Mouse (Mus musculus): Measurements from ENCODE around the gene Tmem169.

The Tmem169 gene

GRCm38 (mm10) chr1:72282604-72283003 is 1.6 kb upstream of the Tmem169 start:
- DNase-seq (ENCODE audit: inconsistent age in 2 of 2, low spot score in 1 of 2) = peak in 1 of 2 experiments; percentile 43

DNA sequence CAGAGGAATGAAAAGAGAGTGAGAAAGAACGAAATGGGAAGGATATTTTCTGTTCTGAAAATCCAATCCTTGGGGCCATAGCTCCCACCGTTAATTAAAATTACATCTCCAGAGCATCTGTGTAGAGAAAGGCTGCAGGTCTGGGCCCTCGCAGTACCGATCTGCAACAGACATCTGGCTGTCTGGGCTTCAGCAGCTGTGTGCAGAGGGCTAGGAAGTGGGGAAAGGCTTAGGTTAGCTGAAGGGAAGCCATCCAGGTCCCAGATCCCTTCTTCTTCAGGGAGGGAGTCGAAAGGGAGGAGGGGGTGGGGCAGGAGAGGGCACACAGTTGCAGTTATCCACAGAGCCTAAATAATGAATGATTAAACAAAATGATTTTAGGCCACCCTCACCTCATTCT is 370 bp downstream of the Tmem169 start:
- DNase-seq (ENCODE audit: inconsistent age in 2 of 2, low spot score in 1 of 2) = no peak

GRCm38 (mm10) chr1:72286904-72287303 is 2.7 kb downstream of the Tmem169 start:
- DNase-seq (ENCODE audit: inconsistent age in 2 of 2, low spot score in 1 of 2) = no peak

- DNase-seq (ENCODE audit: inconsistent age in 2 of 2, low spot score in 1 of 2) = no peak
Observed at GRCm38 (mm10) chr1:72287893-72288292, 3.7 kb downstream of the Tmem169 start.

- no peak for DNase-seq (ENCODE audit: inconsistent age in 2 of 2, low spot score in 1 of 2)
Observed at GRCm38 (mm10) chr1:72288527-72289150, 4.5 kb downstream of the Tmem169 start.

DNA sequence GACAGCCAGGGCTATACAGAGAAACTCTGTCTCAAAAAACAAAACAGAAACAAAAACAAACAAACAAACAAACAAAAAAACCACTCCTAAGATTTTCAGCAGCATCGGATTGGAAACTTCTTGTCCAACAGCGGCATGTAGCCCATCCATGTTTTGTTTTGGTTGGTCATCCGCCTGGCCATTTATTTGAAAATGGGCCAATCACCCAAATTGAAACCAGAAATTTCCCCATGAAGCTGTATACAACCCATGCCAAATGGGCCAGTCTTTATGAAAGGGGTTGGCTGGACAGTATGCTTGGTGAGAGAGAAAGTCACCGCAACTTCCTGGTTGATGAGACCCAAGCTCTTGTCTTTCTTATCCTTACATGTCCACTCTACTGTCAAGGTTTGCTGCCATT is 6.7 kb downstream of the Tmem169 start:
- no peak for DNase-seq (ENCODE audit: inconsistent age in 2 of 2, low spot score in 1 of 2)

GRCm38 (mm10) chr1:72291421-72291820 is 7.3 kb downstream of the Tmem169 start:
- DNase-seq (ENCODE audit: inconsistent age in 2 of 2, low spot score in 1 of 2) = no peak

DNA sequence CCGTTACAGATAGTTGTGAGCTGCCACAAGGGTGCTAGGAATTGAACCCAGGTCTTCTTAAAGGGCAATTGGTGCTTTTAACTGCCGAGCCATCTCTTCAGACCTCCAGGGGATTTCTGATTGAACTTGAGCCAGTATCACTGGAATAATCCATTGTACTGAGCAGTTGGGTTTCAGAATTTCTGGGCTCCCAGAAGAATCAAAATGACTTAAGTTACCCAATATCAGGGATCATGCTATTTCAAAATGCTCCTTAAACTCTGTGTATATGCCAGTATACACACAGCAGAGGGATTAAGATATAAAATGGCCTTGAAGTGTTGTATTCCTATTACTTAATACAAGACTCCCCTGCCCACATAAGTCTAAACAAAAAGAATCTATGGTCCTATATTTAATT is 7.8 kb downstream of the Tmem169 start:
- DNase-seq (ENCODE audit: inconsistent age in 2 of 2, low spot score in 1 of 2) = no peak

DNA sequence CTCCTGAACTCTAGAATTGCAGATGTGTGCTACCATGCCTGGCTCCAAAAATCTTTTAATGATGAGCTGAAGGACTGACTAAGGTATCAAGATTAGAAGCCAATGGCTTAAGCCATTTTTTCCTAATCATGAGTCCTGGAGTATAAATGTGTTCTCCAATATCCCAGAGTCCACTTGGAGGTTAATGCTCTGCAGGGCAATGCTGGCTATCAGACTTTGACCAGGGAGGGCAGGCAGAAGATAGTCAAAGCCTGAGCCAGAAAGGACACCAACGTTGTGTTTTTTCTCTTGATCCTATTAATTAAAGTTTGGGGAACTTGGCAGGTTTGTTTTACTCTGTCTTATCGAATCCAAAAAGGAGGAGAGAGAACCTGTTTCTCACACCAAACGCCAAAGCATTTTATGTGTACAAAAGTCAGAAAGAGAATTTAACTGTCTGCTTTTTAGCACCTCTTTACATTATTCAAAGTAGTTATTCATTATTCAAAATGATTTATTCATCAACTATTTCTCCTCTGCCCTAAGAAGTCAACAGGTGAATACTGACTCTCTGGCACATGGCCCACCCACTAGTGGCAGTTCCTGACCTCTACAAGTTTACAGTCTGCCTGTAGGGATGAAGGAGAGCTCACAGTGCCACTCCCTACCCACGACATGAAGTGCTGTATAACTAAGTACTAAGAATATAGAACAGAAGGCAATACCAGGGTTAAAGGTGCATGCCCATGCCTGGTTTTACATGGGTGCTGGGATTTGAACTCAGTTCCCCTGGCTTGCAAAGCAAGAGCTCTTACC is 9.9 kb downstream of the Tmem169 start:
- no peak for DNase-seq (ENCODE audit: inconsistent age in 2 of 2, low spot score in 1 of 2)

- DNase-seq (ENCODE audit: inconsistent age in 2 of 2, low spot score in 1 of 2) = no peak
Observed at GRCm38 (mm10) chr1:72295746-72296145, 11.6 kb downstream of the Tmem169 start.

DNA sequence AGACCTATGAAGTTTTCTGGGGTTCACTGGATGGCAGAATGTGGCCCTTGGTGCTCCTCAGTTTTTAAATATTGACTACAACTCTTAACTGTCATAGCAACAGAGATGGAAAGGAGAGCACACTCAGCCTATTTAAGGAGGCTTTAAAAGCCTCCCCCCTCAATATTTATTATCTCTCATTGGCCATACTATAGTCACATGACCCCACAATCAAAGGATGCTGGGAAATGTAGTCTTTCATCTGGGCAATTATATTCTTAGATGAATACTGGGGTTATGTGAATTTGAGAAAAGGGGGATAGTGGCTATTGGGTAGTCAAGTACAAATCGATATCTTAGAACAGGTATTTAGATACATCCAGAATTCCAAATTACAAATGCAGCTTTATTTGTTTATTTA is 17.7 kb downstream of the Tmem169 start:
- no peak for DNase-seq (ENCODE audit: inconsistent age in 2 of 2, low spot score in 1 of 2)

DNA sequence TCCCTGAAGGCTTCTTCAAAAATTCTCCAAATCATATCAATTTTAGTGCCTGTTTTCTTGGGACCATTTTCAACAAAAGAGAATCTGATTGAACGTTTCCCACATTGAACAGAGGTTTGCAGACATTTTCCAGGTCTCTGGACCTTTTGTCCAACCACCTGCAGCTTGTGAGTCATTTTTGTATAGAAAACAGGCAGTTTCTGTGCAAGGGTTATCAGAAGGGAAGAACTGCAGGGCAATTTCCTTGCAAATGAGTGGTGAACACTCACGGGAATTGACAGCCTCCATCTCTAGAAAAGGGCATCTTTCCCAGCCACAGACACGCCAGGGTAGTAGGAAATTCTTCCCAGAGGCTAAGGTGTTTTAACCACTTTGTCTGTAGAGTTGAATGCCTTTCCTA is 22.1 kb downstream of the Tmem169 start:
- DNase-seq (ENCODE audit: inconsistent age in 2 of 2, low spot score in 1 of 2) = no peak

DNA sequence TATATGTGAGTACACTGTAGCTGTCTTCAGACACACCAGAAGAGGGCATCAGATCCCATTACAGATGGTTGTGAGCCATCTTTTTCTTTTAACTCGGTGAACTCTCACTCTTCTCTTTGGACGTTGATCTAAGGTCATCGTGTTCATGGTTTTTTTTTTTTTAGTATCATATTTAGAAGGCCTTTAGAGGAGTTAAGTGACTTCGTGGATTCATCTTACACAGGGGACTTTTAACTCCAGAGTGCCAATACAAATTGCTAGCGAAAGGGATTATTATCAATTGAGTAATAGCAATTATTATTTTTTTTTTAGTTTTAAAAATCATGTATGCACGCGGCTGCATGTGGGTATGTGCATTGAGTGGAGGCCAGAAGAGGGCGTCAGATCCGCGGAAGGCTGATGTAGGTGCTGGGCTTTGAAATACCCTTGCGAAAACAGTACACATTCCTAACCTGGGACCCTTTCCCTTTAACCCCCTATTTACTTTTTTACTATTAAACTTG is 22.6 kb downstream of the Tmem169 start:
- no peak for DNase-seq (ENCODE audit: inconsistent age in 2 of 2, low spot score in 1 of 2)

- DNase-seq (ENCODE audit: inconsistent age in 2 of 2, low spot score in 1 of 2) = peak; percentile 92 to 97
Observed at GRCm38 (mm10) chr1:72307317-72307798, 23.2 kb downstream of the Tmem169 start, which contains the start of gene Xrcc5. Gene Xrcc5 (plus strand): TSS chr1:72307421.

DNA sequence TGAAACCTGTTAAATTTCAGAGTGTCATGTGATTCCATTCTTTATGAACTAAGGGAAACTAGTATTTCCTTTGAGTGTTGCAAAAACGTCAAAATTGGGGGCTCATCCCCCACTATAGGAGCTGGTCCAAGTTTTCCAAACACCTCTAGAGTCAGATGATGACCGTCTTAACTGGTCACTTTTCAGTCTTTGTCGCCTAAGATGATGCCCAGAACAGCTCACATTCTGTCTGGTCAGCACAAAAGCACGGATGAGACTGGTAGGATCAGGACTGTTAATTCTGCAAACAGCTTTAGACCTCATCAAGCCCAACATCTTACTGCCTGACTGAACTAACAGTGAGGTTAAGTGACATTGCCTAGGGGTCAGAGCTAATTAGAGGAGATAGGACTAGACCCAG is 24.8 kb downstream of the Tmem169 start:
- DNase-seq (ENCODE audit: inconsistent age in 2 of 2, low spot score in 1 of 2) = no peak

DNA sequence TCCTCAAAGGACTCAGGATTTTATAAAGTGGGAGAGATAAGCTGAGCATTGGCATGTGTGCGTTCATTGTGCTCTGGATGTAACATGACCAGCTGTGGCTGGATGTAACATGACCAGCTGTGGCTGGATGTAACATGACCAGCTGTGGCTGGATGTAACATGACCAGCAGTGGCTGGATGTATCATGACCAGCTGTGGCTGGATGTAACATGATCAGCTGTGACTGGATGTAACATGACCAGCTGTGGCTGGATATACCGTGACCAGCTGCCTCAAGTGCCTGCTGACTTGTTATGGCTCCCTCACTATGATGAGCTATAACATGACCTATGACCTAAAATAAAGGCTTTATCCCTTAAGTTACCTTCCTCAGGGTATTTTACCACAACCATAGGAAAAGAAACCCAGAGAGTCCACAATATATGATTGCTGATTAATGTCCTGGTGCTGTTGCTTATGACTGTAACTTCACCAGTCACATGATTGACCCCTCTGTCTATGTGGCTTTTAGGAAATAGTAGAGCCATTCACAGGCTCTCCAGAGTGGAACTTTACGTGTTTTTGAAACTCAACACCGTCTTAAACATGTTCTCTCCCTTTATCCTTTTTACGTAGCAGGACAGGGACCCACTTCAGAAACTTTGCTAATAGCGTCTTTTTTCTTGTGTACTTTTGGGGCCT is 25.7 kb downstream of the Tmem169 start:
- DNase-seq (ENCODE audit: inconsistent age in 2 of 2, low spot score in 1 of 2) = no peak

DNA sequence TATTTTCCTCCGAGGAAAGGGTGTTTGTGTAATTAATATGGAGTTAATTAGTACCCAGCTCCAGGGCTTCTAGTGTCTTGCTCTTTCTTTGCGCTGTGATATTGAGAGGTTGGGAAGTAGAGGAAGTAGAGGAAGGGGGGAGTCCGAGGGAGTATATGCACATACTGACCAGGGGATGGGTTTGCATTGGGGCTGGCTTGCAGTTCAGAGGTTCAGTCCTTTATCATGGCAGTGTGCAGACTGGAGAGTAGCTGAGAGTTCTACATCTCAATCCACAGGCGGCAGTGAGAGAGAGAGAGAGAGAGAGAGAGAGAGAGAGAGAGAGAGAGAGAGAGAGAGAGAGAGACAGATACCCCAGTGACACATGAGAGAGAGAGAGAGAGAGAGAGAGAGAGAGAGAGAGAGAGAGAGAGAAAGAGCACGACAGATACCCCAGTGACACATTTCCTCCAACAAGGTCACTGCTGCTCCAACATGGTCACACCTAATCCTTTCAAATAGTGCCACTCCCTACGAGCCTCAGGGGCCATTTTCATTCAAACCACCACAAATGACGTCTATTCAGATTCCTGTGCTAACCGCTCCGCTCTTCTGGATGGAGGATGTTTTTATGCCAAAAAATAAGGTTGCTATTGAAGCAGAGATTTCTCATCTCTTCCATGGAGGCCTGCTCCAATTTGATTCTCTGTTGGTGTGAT is 28.7 kb downstream of the Tmem169 start:
- no peak for DNase-seq (ENCODE audit: inconsistent age in 2 of 2, low spot score in 1 of 2)

DNA sequence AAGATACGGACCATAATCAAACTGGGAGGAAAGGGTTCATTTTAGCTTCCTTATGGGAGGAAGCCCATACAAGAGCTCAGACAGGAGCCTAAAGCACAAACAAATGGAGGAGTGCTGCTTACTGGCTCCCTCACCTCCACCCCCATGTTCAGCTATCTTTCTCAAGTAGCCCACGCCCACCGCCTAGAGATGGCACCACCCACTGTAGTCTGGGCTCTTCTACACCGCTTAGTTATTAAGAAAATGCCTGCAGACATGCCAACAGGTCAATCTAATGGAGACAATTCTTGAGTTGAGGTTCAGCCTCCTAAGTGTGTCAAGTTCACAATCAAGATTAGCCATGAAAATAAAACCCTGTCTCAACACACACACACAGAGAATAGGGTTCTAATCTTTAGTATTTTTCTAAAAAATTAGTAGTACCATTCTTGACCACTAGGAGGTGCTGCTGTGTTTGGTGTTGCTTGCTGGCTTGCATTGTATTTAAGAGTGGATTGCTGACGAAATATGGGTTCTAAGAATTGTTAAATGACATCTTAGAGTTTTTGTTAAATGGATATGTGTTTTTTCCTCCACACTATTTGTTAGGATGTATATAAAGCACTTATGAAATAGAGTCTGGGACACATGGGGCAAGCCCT is 29.4 kb downstream of the Tmem169 start:
- peak in 1 of 2 experiments; percentile 67 for DNase-seq (ENCODE audit: inconsistent age in 2 of 2, low spot score in 1 of 2)

- no peak for DNase-seq (ENCODE audit: inconsistent age in 2 of 2, low spot score in 1 of 2)
Observed at GRCm38 (mm10) chr1:72315447-72315846, 31.3 kb downstream of the Tmem169 start.

DNA sequence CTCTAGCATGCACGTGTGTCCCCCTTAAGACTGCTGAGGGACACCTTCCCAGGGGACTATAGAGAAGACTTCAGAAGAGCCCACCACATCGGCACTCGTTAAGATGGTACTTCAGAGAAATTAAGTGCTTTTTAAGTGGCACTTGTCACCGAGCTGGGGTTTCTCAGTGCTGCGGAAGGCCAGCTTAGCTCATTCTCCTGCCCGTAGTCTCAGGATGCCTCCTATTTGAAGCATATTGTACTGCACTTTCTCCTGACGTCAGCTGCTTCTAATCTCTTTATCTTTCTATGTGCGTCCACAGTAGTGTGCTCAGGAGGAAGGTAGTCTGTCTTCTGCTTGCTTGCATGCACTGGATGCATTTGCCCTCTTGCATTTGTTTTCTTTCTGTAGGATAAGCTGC is 32.2 kb downstream of the Tmem169 start:
- DNase-seq (ENCODE audit: inconsistent age in 2 of 2, low spot score in 1 of 2) = no peak

DNA sequence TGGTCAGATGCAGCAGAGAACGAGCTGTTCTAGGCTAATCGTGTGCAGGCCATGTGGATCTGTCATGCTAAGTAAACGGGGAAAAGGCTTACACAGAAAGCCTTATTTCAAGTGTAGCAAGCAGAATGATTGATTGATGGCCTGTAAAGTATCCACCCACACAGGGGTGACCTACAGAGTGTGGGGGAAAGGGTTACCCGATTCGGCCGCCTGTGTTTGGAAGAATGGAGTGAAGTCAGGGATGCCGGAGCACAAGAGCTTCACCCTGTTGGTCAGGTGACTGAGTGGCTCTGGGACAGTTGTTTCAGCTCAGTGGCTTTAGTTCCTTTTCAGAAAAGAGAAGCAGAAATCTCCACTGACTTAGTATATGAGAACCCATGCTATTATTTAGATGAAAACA is 32.7 kb downstream of the Tmem169 start:
- no peak for DNase-seq (ENCODE audit: inconsistent age in 2 of 2, low spot score in 1 of 2)
